Mouse (Mus musculus) left cerebral cortex, postnatal 36 days (tissue): ENCODE measurements around the gene Minos1. TPM values are rescaled to one million over a fixed set of nuclear protein-coding genes. Genes with fewer than 3 reads are reported as not detected.

ENCODE experiments used
- DNase-seq, 2 experiments: peaks; one replicate each; pipeline ENCODE4 v3.0.0; 2021 to 2022; ENCODE audit warnings: low spot score in 2 of 2, mixed read lengths in 1 of 2
- intact Hi-C: fragments of 180-260 bp; cut with DNase I; formaldehyde crosslinking; loops from one replicate; pipeline ENCODE4 v1.15.1; 2025
- total RNA-seq, 2 experiments: library from RNA; stranded (reverse); gene quantifications; 2 replicates each; pipeline ENCODE4 v1.2.3; 2021

Minos1 gene
- total RNA-seq: 100 to 1,000 TPM; 196 to 197 TPM

- intact Hi-C loops: loop anchor here (2.0 kb wide), 1 partner anchor 62 kb away; the partner anchor contains the start of gene Capzb
- peak; percentile 97 for DNase-seq
Measured at GRCm38 (mm10) chr4:139130701-139131549, at the start of gene Minos1. Minos1 (minus strand) TSS chr4:139131113.

GRCm38 (mm10) chr4:139179731-139180625, 49.1 kb upstream of the Minos1 start:
- no peak for DNase-seq
- intact Hi-C loops: no loop called here

GRCm38 (mm10) chr4:139179218-139179617, 48.3 kb upstream of the Minos1 start:
- intact Hi-C loops: no loop called here
- no peak for DNase-seq

- no peak for DNase-seq
- intact Hi-C loops: no loop called here
Measured at GRCm38 (mm10) chr4:139178377-139178776, 47.5 kb upstream of the Minos1 start.

- no peak for DNase-seq
- intact Hi-C loops: no loop called here
Measured at GRCm38 (mm10) chr4:139177921-139178320, 47.0 kb upstream of the Minos1 start.

GRCm38 (mm10) chr4:139176023-139176422, 45.1 kb upstream of the Minos1 start:
- intact Hi-C loops: no loop called here
- DNase-seq: no peak

- intact Hi-C loops: no loop called here
- no peak for DNase-seq
Measured at GRCm38 (mm10) chr4:139175061-139175971, 44.4 kb upstream of the Minos1 start.

- DNase-seq: no peak
- intact Hi-C loops: no loop called here
Measured at GRCm38 (mm10) chr4:139169748-139170279, 38.9 kb upstream of the Minos1 start.

- no peak for DNase-seq
- intact Hi-C loops: no loop called here
Measured at GRCm38 (mm10) chr4:139168985-139169747, 38.3 kb upstream of the Minos1 start.

- intact Hi-C loops: no loop called here
- no peak for DNase-seq
Measured at GRCm38 (mm10) chr4:139167107-139167506, 36.2 kb upstream of the Minos1 start.

GRCm38 (mm10) chr4:139166244-139166643, 35.3 kb upstream of the Minos1 start:
- intact Hi-C loops: no loop called here
- DNase-seq: no peak

GRCm38 (mm10) chr4:139165259-139165658, 34.3 kb upstream of the Minos1 start:
- no peak for DNase-seq
- intact Hi-C loops: no loop called here

- intact Hi-C loops: no loop called here
- DNase-seq: no peak
Measured at GRCm38 (mm10) chr4:139164082-139164481, 33.2 kb upstream of the Minos1 start.

GRCm38 (mm10) chr4:139161076-139161475, 30.2 kb upstream of the Minos1 start:
- intact Hi-C loops: no loop called here

GRCm38 (mm10) chr4:139158350-139158749, 27.4 kb upstream of the Minos1 start:
- intact Hi-C loops: no loop called here
- DNase-seq: no peak

More at GRCm38 (mm10) chr4:139161076-139161475, 30.2 kb upstream of the Minos1 start:
- DNase-seq: no peak

- intact Hi-C loops: no loop called here
- DNase-seq: no peak
Measured at GRCm38 (mm10) chr4:139156538-139156937, 25.6 kb upstream of the Minos1 start.

GRCm38 (mm10) chr4:139154576-139155307, 23.8 kb upstream of the Minos1 start:
- intact Hi-C loops: no loop called here
- DNase-seq: no peak

- intact Hi-C loops: no loop called here
- DNase-seq: no peak
Measured at GRCm38 (mm10) chr4:139151370-139151769, 20.5 kb upstream of the Minos1 start.
